Mouse (Mus musculus): ENCODE measurements around the gene Etnk1. TPM values are rescaled to one million over a fixed set of nuclear protein-coding genes. Genes with fewer than 3 reads are reported as not detected.

Gene Etnk1
- polyA plus RNA-seq, 1 experiment = 18.5 TPM

DNA sequence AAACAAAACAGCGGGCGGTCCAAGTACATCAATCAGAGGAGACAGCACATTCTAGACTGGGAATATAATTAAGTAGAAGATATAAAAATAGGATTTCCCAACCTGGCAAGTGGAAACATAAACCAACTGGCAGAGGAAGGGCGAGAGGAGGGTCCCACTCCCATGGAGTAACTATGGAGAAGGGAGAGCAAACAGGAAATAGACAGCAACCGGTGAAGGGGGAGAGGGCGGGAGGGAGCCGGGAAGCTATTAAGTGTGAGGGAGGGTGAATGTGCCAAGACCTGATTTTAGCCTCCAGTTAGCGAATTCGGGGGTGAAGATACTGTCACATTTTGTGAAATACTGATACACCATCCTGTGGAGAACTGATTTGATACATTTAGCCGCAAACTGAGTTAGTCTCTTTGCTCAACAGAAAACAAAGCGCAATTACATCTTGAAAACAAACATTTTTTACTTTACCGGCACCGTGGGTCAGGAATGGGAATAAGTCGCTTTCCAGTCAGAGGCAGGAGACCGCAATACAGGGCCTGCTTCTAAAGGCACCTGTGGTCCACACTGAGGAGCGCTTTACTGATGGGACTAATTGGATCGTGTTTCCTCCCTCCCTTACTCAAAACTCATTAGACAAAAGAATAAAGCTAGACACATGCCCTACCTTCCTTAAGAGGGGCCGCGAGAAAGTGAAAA lies 93.0 kb downstream of the Etnk1 start:
- WGBS = 70% methylated on average over 18 of the region's 18 CpGs
- no peak for DNase-seq (ENCODE audit: low read depth, low spot score)

DNA sequence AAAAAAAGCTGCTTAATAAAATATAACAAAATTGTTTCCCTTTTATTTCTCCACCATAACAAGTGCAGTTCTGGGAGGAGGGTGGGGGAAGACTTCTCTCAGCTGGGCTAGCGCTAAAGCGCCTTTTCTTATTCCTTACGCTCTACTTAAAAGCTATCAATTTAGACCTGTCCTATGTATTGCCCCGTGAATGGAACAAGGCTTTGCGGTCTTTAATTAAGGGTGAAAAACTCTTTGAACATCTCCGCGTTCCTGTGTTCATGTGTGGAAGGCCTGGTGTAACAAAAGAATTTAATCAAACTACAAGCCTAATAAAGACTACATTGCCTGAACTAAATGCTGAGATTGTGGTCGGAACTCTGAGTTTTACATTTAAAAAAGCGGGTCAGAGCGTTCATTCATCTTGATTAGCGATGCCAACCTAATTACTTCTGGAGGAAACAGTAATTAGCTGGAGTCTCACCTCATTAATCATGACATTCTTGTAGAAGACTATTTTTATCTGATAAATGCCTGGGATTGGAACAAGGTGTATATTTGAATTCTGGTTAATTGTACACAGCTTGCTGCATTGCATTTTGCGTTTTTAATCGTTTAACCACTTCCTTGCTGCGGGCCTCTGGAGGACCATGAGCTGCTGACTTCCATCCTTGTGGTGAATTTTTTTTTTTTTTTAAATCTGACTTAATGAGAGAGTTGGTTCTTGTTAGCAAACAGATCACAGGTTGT lies 93.7 kb downstream of the Etnk1 start:
- no peak for DNase-seq (ENCODE audit: low read depth, low spot score)
- WGBS = 91% methylated on average over 14 of the region's 14 CpGs

DNA sequence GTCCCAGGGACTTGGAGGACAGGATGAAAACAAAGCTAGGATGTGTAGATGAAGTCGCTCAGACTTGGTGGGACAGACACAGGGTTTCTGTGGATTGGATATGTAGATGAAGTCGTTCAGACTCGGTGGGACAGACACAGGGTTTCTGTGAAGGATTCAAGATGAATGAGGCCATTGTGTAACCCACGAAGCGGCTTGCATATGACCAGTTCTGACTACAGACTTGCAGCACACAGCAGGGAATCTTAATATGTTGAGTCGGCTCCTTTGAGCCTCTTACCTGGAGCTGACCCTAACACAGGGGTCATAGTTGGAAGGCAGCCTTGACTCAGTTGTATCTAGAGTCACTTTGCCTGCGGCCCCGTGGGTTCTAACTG lies 94.3 kb downstream of the Etnk1 start:
- no peak for DNase-seq (ENCODE audit: low read depth, low spot score)
- 87% methylated on average over 8 of the region's 8 CpGs for WGBS

DNA sequence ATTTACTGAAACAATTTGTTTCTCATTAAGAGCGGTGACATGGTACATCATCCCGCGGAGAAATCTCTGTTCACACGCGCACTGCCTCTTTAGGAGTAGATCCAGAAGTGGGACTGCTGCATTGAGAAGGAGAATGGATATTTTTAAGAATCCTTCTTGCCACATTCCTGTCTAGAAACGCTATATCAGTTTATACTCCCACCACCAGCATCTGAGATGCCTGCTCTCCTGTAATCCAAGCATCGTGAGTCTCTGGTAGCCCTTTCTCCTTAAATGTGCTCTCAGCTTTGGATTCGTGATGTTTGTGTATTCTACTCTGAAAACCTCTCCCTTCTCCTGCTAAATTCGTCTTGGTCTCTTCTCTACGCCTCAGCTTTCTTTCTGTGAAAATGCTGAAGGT lies 98.5 kb downstream of the Etnk1 start:
- DNase-seq (ENCODE audit: low read depth, low spot score) = no peak
- WGBS = 87% methylated on average over 10 of the region's 10 CpGs

DNA sequence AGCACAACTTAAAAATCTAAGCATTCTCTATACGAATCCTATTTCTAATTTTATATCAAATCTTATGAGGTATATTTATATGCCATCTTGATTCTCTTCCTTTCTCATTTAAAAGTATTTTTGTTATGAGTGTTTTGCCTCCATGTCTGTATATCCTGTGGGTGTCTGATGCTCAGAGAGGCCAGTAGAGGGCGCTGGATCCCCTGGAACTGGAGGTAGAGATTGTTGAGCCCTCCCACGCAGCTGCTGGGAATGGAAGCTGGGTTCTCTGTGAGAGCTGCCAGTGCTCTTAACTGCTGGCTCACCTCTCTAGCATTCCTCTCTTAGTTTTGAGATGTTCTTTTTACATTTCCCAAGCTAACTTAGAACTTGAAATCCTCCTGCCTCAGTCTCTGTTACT lies 112.2 kb downstream of the Etnk1 start:
- WGBS = 55% methylated on average over 3 of the region's 3 CpGs

More for the DNA sequence above, 112.2 kb downstream of the Etnk1 start:
- DNase-seq (ENCODE audit: low read depth, low spot score) = no peak

Other genes with a start within 250 kb of the Etnk1 start
- 0.12 and 0.18 TPM in 2 replicates for gene St8sia1, start 202.8 kb upstream of the Etnk1 start, polyA plus RNA-seq (2012; rRNA removed)
- 14.5 and 17.4 TPM in 2 replicates for gene C2cd5, start 67.1 kb upstream of the Etnk1 start, polyA plus RNA-seq (2012; rRNA removed)

All from large intestine, adult 2 months (tissue).